Mouse (Mus musculus) ovary, adult 18-20 months (tissue): ENCODE results near the gene H1f0.

Source experiments
- DNase-seq: peaks from one replicate; pipeline ENCODE4 v3.0.0; 2022; ENCODE audit warnings: low spot score, mixed read lengths

The H1f0 gene

DNA sequence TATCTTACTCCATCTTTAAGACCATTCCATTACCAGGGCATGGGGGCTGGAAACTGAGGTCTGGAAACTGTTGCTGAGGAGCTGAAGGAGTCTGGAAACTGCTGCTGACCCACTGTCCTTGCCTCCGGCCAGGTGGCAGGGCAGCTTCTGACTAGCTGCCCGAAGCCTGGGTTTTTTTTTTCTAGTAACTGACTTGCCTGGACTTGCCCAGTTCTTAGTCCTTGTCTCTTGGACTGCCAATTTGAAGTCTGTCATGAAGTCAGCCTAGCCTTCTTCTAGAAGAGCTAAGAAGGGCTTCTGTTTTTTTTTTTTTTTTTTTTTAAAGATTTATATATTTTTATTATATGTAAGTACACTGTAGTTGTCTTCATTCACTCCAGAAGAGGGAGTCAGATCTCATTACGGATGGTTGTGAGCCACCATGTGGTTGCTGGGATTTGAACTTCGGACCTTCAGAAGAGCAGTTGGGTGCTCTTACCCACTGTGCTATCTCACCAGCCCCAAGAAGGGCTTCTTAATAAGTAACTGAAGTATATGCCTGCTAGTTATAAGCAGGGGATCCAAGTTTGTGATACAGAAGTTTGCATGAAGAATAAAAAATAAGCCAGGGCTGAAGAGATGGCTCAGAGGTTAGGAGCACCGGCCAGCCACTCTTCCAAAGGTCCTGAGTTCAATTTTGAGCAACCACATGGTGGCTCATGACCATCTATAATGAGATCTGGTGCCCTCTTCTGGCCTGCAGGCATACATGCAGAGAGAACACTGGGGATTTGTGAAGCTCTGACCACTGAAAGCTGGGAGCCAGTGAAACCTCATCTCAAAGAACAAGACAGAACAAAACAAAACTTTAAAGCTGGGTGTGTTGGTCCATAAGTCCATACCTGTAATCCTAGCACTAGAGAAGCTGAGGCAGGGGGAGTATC is 43.1 kb downstream of the H1f0 start:
- DNase-seq = no peak

GRCm38 (mm10) chr15:79073752-79074151 is 45.5 kb downstream of the H1f0 start:
- no peak for DNase-seq

DNA sequence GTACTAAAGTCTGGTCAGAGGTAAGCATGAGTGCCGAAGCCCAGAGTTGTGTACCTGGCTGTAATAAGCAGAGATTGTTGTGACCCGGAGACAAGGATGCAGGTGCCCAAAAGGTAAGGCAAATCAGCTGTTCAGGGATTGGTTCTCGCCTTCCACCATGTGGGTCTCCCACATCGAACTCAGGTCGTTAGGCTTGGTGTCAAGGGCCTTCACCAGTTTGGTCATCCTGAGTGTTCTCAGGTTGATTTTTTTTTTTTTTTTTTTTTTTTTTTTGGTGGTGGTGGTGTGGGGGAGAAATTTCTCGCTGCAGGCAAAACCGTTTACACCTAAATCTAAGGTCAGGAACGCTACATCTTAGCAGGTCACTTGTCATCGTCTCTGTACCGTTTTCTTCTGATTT is 46.2 kb downstream of the H1f0 start:
- DNase-seq = no peak

- peak; percentile 84 for DNase-seq
These were observed 46.8 kb downstream of the H1f0 start, which contains the start of gene Eif3l for GRCm38 (mm10) chr15:79074913-79075532. Gene Eif3l (plus strand): TSS chr15:79075179.

- no peak for DNase-seq
These were observed 47.6 kb downstream of the H1f0 start for GRCm38 (mm10) chr15:79075658-79076365.

- DNase-seq = no peak
These were observed 51.3 kb downstream of the H1f0 start for GRCm38 (mm10) chr15:79079567-79079966.
